Mouse (Mus musculus) erythroblast, embryonic 14.5 days (primary cell): ENCODE measurements around the gene Rpl3l. TPM values are rescaled to one million over a fixed set of nuclear protein-coding genes. Genes with fewer than 3 reads are reported as not detected.

Experiments
- H3K27me3 ChIP-seq: 2 replicates; pipeline ENCODE4 v1.6.1; 2012; ENCODE audit warnings: inconsistent platforms; ENCODE audit not compliant: control insufficient read depth
- H3K36me3 ChIP-seq: 2 replicates; pipeline ENCODE4 v1.6.1; 2012; ENCODE audit warnings: mild to moderate bottlenecking, inconsistent platforms; ENCODE audit not compliant: control insufficient read depth
- H3K4me1 ChIP-seq: 2 replicates; pipeline ENCODE4 v1.6.1; 2012; ENCODE audit warnings: inconsistent platforms; ENCODE audit not compliant: control insufficient read depth
- H3K4me3 ChIP-seq: replicated peaks from 2 replicates; pipeline ENCODE3; 2012; ENCODE audit warnings: moderate library complexity, mild to moderate bottlenecking, inconsistent platforms
- H3K9me3 ChIP-seq: 2 replicates; pipeline ENCODE4 v1.6.1; 2012; ENCODE audit warnings: low read length, inconsistent platforms, mixed read lengths; ENCODE audit not compliant: control insufficient read depth
- GATA1 ChIP-seq: IDR thresholded peaks from 2 replicates; pipeline ENCODE4 v1.6.1; 2012; ENCODE audit warnings: low read length, inconsistent platforms, mixed read lengths
- TAL1 ChIP-seq: IDR thresholded peaks from 3 replicates; pipeline ENCODE4 v1.6.1; 2012; ENCODE audit warnings: low read length, inconsistent platforms, mixed read lengths
- polyA plus RNA-seq: library from polyadenylated mRNA; stranded (reverse); fragments of >175 nt; gene quantifications from 2 replicates; pipeline ENCODE4 v1.2.3, GENCODE M21; 2012

The Rpl3l gene
- polyA plus RNA-seq, 1 experiment = not detected

DNA sequence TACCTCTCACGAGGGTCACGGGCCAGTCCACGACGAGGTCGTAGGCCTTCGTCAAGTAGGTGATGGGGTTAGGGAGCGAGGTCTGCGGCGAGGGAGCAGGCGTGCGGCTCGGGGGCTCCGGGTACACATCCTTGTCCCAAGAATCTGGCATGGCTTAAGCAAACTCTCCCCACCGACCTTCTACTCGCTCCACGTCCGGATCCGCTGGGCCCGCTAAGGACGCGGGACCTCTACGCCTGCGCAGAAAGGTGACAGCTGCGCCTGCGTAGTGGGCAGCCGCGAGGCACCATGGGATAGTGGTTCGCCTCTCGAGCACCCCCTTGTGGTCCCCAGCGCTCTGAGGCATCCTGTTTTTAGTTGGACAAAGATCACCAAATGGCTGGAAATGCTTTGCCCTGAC, 3.4 kb upstream of the Rpl3l start, which contains the start of gene Ndufb10:
Gene Ndufb10 (minus strand): TSS at position 295 of the 400 bp plus-strand sequence.
- Histone ChIP-seq H3K36me3 (peaks cover 22% of the 10 kb centered on the region), H3K27me3 (peaks cover 6% of the 10 kb centered on the region), H3K4me1 (peaks cover 51% of the 10 kb centered on the region), H3K9me3 (no peaks in the 10 kb centered on the region), H3K4me3 (peak within 1 kb of the TSS; percentile 77)
- no peak for TF ChIP-seq GATA1
- TF ChIP-seq TAL1 = no peak

DNA sequence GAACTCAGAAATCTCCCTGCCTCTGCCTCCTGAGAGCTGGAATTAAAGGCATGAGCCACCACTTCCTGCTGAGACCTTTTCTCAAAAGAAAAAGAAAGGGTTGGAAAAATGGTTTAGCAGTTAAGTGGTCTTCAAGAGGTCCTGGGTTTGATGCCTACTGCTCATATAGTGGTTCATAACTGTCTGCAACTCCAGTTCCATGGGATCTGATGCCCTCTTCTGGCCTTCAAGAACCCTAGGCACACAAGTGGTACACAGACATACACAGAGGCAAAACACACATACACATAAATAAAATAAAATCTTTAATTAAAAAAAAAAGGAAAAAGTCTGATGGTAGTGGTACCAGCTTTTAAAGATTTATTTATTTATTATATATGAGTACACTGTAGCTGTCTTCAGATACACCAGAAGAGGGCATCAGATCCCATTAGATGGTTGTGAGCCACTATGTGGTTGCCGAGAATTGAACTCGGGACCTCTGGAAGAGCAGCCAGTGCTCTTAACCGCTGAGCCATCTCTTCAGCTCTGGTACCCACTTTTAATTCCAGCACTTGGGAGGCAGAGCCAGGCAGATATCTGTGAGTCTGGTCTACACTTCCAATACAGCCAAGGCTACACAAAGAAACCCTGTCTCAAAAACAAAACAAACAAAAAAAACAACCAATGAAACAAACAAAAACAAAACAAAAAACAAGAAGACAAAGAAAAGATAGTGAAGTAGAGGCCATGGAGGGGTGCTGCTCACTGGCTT, 1.8 kb upstream of the Rpl3l start:
- Histone ChIP-seq H3K36me3 (peaks cover 18% of the 10 kb centered on the region), H3K27me3 (peaks cover 6% of the 10 kb centered on the region), H3K4me1 (peaks cover 44% of the 10 kb centered on the region), H3K9me3 (no peaks in the 10 kb centered on the region), H3K4me3 (no peak overlapping the region)
- TF ChIP-seq GATA1 (no peak), TAL1 (no peak)

DNA sequence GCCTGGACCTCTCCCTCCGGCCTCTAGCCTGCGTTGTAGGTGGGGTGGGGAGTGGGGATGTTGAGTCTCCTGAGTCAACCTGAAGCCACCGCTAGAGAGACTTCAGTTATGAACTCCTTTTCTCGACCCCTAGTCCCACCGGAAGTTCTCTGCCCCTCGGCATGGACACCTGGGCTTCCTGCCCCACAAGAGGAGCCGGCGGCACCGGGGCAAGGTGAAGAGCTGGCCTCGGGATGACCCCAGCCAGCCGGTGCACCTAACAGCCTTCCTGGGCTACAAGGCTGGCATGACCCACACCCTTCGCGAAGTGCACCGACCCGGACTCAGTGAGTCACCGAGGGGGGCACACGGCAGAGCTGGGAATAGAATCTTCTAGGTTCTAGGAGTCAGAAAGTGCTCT, 564 bp downstream of the Rpl3l start:
- no peaks in the 10 kb centered on the region for H3K36me3 ChIP-seq
- no peaks in the 10 kb centered on the region for H3K9me3 ChIP-seq
- H3K4me1 ChIP-seq = peaks cover 23% of the 10 kb centered on the region
- H3K4me3 ChIP-seq = no peak overlapping the region
- TF ChIP-seq GATA1 = no peak
- no peak for TF ChIP-seq TAL1
- peaks cover 6% of the 10 kb centered on the region for H3K27me3 ChIP-seq

DNA sequence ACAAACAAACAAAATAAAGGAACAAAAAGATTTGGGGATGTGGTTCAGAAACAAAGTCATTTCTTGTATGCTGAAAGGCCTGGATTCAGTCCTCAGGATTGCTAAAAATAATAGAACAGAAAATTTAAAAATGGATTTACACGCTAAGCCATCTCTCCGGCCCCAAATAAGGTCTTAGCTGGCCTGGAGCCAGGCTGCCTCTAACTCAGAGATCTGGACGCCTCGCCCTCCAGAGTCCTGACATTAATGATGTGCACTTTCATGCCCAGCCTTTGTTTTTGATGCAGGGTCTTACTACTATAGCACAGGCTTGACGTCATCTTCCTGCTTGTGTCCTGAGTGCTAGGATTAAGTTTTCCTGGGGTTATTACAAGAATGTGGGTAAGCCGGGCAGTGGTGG, 1.4 kb downstream of the Rpl3l start:
- H3K4me3 ChIP-seq = no peak overlapping the region
- H3K9me3 ChIP-seq = no peaks in the 10 kb centered on the region
- H3K36me3 ChIP-seq = no peaks in the 10 kb centered on the region
- TF ChIP-seq GATA1 (no peak), TAL1 (no peak)
- H3K27me3 ChIP-seq = peaks cover 6% of the 10 kb centered on the region
- H3K4me1 ChIP-seq = peaks cover 17% of the 10 kb centered on the region

DNA sequence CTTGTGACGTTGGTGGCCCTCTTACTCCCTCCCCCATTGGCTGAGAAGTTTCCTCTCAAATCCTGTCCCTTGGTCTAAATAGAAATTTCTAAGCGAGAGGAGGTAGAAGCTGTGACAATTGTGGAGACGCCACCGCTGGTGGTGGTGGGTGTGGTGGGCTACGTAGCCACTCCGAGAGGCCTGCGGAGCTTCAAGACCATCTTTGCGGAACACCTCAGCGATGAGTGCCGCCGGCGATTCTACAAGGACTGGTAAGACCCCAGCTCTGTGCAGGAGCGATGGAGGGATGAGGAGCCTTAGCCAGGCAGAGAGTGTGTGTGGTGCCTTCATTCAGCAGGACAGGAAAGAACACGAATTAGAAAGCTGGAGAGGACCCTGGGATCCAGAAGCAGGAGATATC, 3.2 kb downstream of the Rpl3l start:
- Histone ChIP-seq H3K27me3 (peaks cover 6% of the 10 kb centered on the region), H3K4me1 (peaks cover 19% of the 10 kb centered on the region), H3K9me3 (no peaks in the 10 kb centered on the region), H3K4me3 (no peak overlapping the region), H3K36me3 (no peaks in the 10 kb centered on the region)
- TF ChIP-seq TAL1 (no peak), GATA1 (no peak)

GRCm38 (mm10) chr17:24732233-24732935, 4.8 kb downstream of the Rpl3l start:
- no peak overlapping the region for H3K4me3 ChIP-seq
- peaks cover 26% of the 10 kb centered on the region for H3K4me1 ChIP-seq
- H3K9me3 ChIP-seq = no peaks in the 10 kb centered on the region
- H3K27me3 ChIP-seq = peaks cover 6% of the 10 kb centered on the region
- no peak for TF ChIP-seq GATA1
- TF ChIP-seq TAL1 = no peak
- H3K36me3 ChIP-seq = no peaks in the 10 kb centered on the region

DNA sequence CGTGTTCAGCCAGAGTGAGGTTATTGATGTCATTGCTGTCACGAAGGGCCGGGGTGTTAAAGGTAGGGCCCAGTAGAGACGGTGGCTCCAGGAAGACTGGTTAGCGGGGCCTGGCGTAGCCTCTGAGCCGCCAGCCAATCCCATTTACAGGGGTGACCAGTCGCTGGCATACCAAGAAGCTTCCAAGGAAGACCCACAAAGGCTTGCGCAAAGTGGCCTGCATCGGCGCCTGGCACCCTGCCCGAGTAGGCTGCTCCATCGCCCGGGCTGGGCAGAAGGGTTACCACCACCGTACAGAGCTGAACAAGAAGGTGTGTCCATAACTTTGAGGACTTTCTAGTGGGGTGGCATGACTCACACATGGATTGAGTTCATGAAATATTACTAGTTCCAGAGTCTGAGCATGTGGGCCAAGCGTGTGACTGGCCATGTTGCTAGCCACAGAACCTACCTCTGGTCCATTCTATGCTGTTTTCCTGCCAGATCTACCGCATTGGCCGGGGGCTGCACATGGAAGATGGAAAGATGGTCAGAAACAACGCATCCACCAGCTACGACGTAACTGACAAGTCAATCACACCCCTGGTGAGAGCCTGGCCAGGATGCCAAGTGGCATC, 5.9 kb downstream of the Rpl3l start:
- TF ChIP-seq GATA1 (no peak), TAL1 (no peak)
- H3K9me3 ChIP-seq = no peaks in the 10 kb centered on the region
- no peaks in the 10 kb centered on the region for H3K36me3 ChIP-seq
- H3K27me3 ChIP-seq = no peaks in the 10 kb centered on the region
- H3K4me3 ChIP-seq = no peak overlapping the region
- peaks cover 34% of the 10 kb centered on the region for H3K4me1 ChIP-seq

DNA sequence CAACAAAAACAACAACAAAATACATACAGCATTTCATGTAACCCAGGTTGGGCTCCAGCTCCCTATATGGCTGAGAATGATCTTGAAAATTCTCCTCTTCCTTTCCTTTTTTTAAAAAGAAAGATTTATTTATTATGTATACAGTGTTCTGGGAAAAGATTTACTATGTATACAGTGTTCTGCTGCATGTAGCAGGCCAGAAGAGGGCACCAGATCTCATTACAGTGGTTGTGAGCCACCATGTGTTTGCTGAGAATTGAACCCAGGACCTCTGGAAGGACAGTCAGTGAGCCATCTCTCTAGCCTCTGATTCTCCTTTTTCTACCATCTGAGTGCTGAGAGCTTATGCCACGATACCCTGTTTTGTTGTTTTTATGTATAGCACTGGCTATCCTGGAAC, 6.9 kb downstream of the Rpl3l start:
- Histone ChIP-seq H3K36me3 (peaks cover 4% of the 10 kb centered on the region), H3K27me3 (no peaks in the 10 kb centered on the region), H3K9me3 (no peaks in the 10 kb centered on the region), H3K4me1 (peaks cover 37% of the 10 kb centered on the region), H3K4me3 (no peak overlapping the region)
- no peak for TF ChIP-seq TAL1
- TF ChIP-seq GATA1 = no peak

- H3K4me3 ChIP-seq = peak overlapping the region; percentile 87
- H3K27me3 ChIP-seq = no peaks in the 10 kb centered on the region
- peaks cover 40% of the 10 kb centered on the region for H3K4me1 ChIP-seq
- no peak for TF ChIP-seq GATA1
- no peaks in the 10 kb centered on the region for H3K9me3 ChIP-seq
- peaks cover 12% of the 10 kb centered on the region for H3K36me3 ChIP-seq
Observed at GRCm38 (mm10) chr17:24735446-24735845, 7.8 kb downstream of the Rpl3l start.
